Mouse (Mus musculus) hindbrain, embryonic 13.5 days (tissue): ENCODE measurements around the gene Prickle2. TPM values are rescaled to one million over a fixed set of nuclear protein-coding genes. Genes with fewer than 3 reads are reported as not detected.

Source experiments
- ATAC-seq: fragments of 200-750 bp; cut with Nextera tagmentation; 2 replicates; pipeline ENCODE4 v1.8.0; 2017; ENCODE audit warnings: moderate TSS enrichment; ENCODE audit not compliant: low FRiP score
- H3K27ac ChIP-seq: fragments of 300-500 bp; sonication (generic); 2 replicates; pipeline ENCODE4 v1.5.1; 2015; ENCODE audit warnings: inconsistent platforms, mild to moderate bottlenecking, moderate library complexity
- H3K27me3 ChIP-seq: fragments of 300-500 bp; sonication (generic); 2 replicates; pipeline ENCODE4 v1.6.1; 2015; ENCODE audit warnings: mild to moderate bottlenecking, inconsistent platforms
- H3K36me3 ChIP-seq: fragments of 300-500 bp; sonication (generic); 2 replicates; pipeline ENCODE4 v1.6.1; 2015; ENCODE audit warnings: mild to moderate bottlenecking, inconsistent platforms
- H3K4me1 ChIP-seq: fragments of 300-500 bp; sonication (generic); replicated peaks from 2 replicates; pipeline ENCODE4 v1.6.1; 2015; ENCODE audit warnings: inconsistent platforms
- H3K4me2 ChIP-seq: fragments of 300-500 bp; sonication (generic); 2 replicates; pipeline ENCODE4 v1.6.1; 2015; ENCODE audit warnings: inconsistent platforms, mild to moderate bottlenecking, moderate library complexity
- H3K4me3 ChIP-seq: fragments of 300-500 bp; sonication (generic); 2 replicates; pipeline ENCODE4 v1.5.1; 2015; ENCODE audit warnings: mild to moderate bottlenecking, inconsistent platforms
- H3K9ac ChIP-seq: fragments of 300-500 bp; sonication (generic); 2 replicates; pipeline ENCODE4 v1.6.1; 2015; ENCODE audit warnings: mild to moderate bottlenecking, inconsistent platforms
- H3K9me3 ChIP-seq: fragments of 300-500 bp; sonication (generic); 2 replicates; pipeline ENCODE4 v1.6.1; 2016; ENCODE audit warnings: inconsistent platforms
- WGBS: fragments of 180-500 bp; shearing (Covaris S2); methylation state at CpG from one replicate; pipeline ENCODE4 v1.1.7; 2015; 5-methylcytosine and 5-hydroxymethylcytosine counted together
- polyA plus RNA-seq: library from polyadenylated mRNA; unstranded; fragments of >200 nt; fragmentation: Nextera tagmentation; extraction: Ambion mirVana; gene quantifications from 2 replicates; pipeline ENCODE4 v1.2.1, GENCODE M21; 2015

The Prickle2 gene
- polyA plus RNA-seq, 1 experiment from 2014 or later: 14.3 TPM

DNA sequence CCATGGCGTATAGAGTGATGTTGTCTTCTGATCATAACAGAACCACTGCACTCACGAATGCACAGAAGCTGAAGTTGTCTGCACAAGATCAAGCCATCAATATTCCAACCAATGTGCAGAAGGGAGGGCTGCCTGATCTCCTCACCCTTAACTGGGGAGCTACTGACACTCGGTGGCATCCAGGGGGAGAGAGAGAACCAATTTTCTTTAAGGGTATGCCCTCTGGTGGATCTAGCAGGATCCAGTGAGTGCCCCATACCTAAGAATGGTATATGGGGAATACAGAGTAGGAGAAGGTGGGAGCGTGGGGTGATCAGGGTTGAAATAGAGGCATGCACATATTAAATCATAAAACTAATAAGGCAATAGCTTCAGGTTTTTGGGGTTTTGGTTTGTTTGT is 2.2 kb upstream of the Prickle2 start:
- Histone ChIP-seq H3K4me2 (no peak overlapping the region), H3K36me3 (no peaks in the 10 kb centered on the region), H3K9ac (no peak overlapping the region), H3K27me3 (no peaks in the 10 kb centered on the region), H3K4me1 (peaks cover 34% of the 10 kb centered on the region), H3K4me3 (no peak overlapping the region), H3K9me3 (0 out of 2 replicates have a peak, but pooled peaks cover 4% of the 10 kb centered on the region), H3K27ac (no peak overlapping the region)
- WGBS: 63% methylated on average over 4 of the region's 4 CpGs
- ATAC-seq: no peak

DNA sequence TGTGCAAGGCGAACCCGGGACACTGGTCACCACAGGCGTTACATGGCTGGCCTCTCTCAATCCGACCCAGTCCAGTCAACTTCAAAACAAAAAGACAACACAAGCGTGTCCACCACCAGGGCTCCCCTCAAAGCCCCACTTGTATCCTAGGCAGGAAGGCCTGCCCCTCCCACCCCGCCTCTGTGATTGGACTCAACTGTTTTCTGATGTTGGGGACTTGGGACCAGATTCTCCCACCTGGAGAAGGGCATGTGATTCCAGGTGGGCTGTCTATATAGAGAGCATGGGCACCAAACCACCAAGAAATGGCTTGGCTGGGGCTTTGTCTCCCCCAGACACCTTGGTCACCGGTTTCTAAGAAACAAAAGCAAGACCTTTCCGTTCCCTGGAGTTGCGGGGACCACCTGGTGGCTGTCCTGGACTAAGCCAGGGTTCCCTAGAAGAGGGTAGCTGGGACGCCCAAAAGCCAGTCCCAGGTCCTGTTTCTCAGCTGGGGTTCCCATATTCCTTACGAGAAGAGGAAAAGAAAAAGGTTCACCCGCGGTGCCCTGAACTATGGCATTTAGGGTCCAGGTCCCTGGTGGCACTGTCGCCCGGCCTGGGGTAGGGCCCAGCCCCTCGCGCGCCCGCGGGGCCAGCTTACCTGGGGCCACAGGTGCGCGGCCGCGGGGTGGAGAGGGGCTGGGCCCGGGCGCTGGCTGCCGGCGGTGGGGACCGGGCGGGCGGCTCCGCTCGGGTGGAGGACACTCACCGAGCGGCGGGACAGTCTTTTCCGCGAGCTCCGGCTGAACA is 406 bp downstream of the Prickle2 start:
- H3K27me3 ChIP-seq: no peaks in the 10 kb centered on the region
- WGBS: 1% methylated on average over 39 of the region's 39 CpGs
- peak overlapping the region; percentile 64 for H3K4me3 ChIP-seq
- ATAC-seq: peak; percentile 58
- H3K9me3 ChIP-seq: no peaks in the 10 kb centered on the region
- peak overlapping the region; percentile 62 for H3K4me2 ChIP-seq
- H3K9ac ChIP-seq: peak overlapping the region; percentile 94
- H3K36me3 ChIP-seq: no peaks in the 10 kb centered on the region
- H3K4me1 ChIP-seq: peaks cover 49% of the 10 kb centered on the region
- peak overlapping the region; percentile 83 for H3K27ac ChIP-seq

GRCm38 (mm10) chr6:92704810-92705209 is 1.1 kb downstream of the Prickle2 start:
- Histone ChIP-seq H3K4me3 (peak overlapping the region; percentile 64), H3K9me3 (no peaks in the 10 kb centered on the region), H3K9ac (peak overlapping the region; percentile 94), H3K4me1 (peaks cover 48% of the 10 kb centered on the region), H3K27me3 (no peaks in the 10 kb centered on the region), H3K4me2 (peak overlapping the region; percentile 62), H3K27ac (peak overlapping the region; percentile 83), H3K36me3 (no peaks in the 10 kb centered on the region)
- WGBS: 21% methylated on average over 9 of the region's 9 CpGs
- peak; percentile 25 for ATAC-seq

DNA sequence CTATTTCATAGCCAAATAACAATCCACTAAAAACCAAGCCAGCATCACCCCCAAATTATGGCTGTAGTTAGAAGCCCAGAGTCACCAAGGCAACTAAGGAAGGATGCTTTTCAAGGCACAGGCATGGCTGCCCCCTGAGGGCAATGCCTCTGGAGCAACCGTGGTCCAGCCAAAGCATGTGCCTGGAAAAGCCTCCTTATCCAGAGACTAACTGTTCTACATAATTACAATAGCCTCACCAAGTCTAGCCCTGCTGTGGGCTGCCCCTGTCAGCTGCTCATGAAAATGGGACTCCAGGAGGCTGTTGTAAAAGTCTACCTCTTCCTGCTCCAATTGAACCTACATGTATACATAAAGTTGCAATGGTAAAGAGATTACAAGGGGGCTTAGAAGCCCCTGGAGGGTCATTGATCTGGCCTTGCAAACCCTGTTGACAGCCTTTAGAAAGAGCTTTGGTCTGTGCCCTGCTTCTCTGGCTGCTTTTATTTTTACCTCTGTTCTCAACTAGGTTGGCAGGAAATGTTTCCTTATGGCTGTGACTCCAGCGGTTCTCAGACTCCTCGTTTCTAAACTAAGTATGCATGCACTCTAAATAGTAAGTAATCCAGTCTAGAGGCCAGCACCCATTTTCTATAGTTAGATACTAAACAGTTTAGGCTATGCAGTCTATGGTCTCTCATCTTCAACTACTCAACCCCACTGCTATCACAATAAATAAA is 6.3 kb downstream of the Prickle2 start:
- Histone ChIP-seq H3K4me3 (no peak overlapping the region), H3K27ac (peak overlapping the region; percentile 52; the same call in 1 of the 2 replicates), H3K9ac (no peak overlapping the region), H3K27me3 (no peaks in the 10 kb centered on the region), H3K4me1 (peaks cover 43% of the 10 kb centered on the region), H3K4me2 (no peak overlapping the region), H3K9me3 (no peaks in the 10 kb centered on the region), H3K36me3 (no peaks in the 10 kb centered on the region)
- no peak for ATAC-seq
- WGBS: 19% methylated on average over 3 of the region's 3 CpGs

GRCm38 (mm10) chr6:92697807-92698206 is 8.1 kb downstream of the Prickle2 start:
- Histone ChIP-seq H3K4me1 (peaks cover 25% of the 10 kb centered on the region), H3K27me3 (no peaks in the 10 kb centered on the region), H3K4me3 (no peak overlapping the region), H3K27ac (no peak overlapping the region), H3K36me3 (no peaks in the 10 kb centered on the region), H3K9ac (no peak overlapping the region), H3K4me2 (no peak overlapping the region), H3K9me3 (no peaks in the 10 kb centered on the region)
- ATAC-seq: no peak
- 34% methylated on average over 5 of the region's 5 CpGs for WGBS

DNA sequence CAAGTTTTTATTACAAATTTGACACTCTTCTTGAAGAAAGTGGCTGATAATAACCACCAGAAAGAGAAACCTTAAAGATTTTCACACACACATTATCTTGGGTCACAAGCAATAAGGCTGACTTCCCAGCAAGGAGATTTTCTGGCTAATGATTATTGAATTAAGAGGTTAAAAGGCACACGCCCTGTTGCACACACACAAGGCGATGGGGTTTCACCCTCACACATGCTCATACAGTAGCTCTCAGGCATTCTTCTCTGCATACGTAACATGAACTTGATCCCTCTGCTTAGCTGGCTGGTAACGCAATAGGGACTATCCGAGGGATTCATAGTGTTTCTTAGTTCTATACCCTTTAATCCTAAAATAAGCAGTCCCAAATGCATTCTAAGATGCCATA is 18.6 kb downstream of the Prickle2 start:
- ATAC-seq: no peak
- Histone ChIP-seq H3K36me3 (no peaks in the 10 kb centered on the region), H3K4me1 (no peaks in the 10 kb centered on the region), H3K27ac (no peak overlapping the region), H3K4me3 (no peak overlapping the region), H3K9ac (no peak overlapping the region), H3K27me3 (no peaks in the 10 kb centered on the region), H3K4me2 (no peak overlapping the region), H3K9me3 (no peaks in the 10 kb centered on the region)
- WGBS: 73% methylated on average over 5 of the region's 5 CpGs

GRCm38 (mm10) chr6:92674394-92674925 is 31.5 kb downstream of the Prickle2 start:
- Histone ChIP-seq H3K4me2 (no peak overlapping the region), H3K27me3 (no peaks in the 10 kb centered on the region), H3K36me3 (no peaks in the 10 kb centered on the region), H3K9me3 (no peaks in the 10 kb centered on the region), H3K9ac (no peak overlapping the region), H3K4me3 (no peak overlapping the region), H3K27ac (no peak overlapping the region), H3K4me1 (peaks cover 31% of the 10 kb centered on the region)
- ATAC-seq: no peak
- 75% methylated on average over 8 of the region's 8 CpGs for WGBS

DNA sequence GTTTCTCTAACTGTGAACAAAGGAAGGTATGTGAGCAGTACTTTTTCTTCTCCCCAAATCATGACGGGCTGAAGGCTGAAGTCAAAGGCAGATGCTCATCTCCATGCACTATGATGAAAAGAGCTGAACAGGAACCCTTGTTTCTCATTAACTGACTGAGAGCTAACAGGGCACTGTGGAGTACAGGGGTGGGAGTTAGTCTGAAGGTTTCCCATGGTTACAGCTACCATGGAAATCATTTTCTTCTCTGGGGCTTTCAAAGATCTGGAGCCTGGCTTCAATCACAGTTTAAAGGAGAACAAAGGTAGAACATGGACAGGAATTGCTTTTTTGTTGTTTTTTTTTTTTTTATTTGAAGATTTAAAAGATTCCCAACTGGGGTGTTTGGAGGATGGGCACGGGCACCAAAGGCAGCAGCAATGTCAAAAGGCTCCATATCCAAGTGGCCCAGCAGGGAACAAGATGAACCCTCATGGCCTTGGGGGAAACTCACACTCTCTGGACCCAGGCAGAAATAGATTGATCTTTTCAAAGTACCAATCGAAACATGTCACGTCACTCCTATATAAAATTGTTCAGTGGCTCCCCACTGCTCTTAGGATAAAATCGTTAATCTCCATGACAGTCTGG is 35.3 kb downstream of the Prickle2 start:
- WGBS: 38% methylated on average over 5 of the region's 5 CpGs
- H3K4me3 ChIP-seq: no peak overlapping the region
- H3K4me2 ChIP-seq: no peak overlapping the region
- H3K9me3 ChIP-seq: no peaks in the 10 kb centered on the region
- peaks cover 38% of the 10 kb centered on the region for H3K4me1 ChIP-seq
- ATAC-seq: no peak
- no peaks in the 10 kb centered on the region for H3K27me3 ChIP-seq
- no peaks in the 10 kb centered on the region for H3K36me3 ChIP-seq
- no peak overlapping the region; the same call in 1 of the 2 replicates for H3K27ac ChIP-seq
- H3K9ac ChIP-seq: no peak overlapping the region

GRCm38 (mm10) chr6:92669623-92670022 is 36.3 kb downstream of the Prickle2 start:
- no peaks in the 10 kb centered on the region for H3K27me3 ChIP-seq
- H3K4me1 ChIP-seq: peaks cover 47% of the 10 kb centered on the region
- no peak overlapping the region for H3K9ac ChIP-seq
- H3K4me2 ChIP-seq: no peak overlapping the region
- ATAC-seq: no peak
- H3K9me3 ChIP-seq: no peaks in the 10 kb centered on the region
- no peaks in the 10 kb centered on the region for H3K36me3 ChIP-seq
- no peak overlapping the region for H3K27ac ChIP-seq
- WGBS: 89% methylated on average over 3 of the region's 3 CpGs
- H3K4me3 ChIP-seq: no peak overlapping the region

- H3K27me3 ChIP-seq: no peaks in the 10 kb centered on the region
- WGBS: 67% methylated on average over 3 of the region's 3 CpGs
- H3K9ac ChIP-seq: no peak overlapping the region
- no peak overlapping the region for H3K4me3 ChIP-seq
- no peaks in the 10 kb centered on the region for H3K36me3 ChIP-seq
- ATAC-seq: no peak
- no peak overlapping the region for H3K27ac ChIP-seq
- no peak overlapping the region for H3K4me2 ChIP-seq
- H3K4me1 ChIP-seq: peaks cover 65% of the 10 kb centered on the region
- no peaks in the 10 kb centered on the region for H3K9me3 ChIP-seq
Observed at GRCm38 (mm10) chr6:92667544-92667943, 38.4 kb downstream of the Prickle2 start.

DNA sequence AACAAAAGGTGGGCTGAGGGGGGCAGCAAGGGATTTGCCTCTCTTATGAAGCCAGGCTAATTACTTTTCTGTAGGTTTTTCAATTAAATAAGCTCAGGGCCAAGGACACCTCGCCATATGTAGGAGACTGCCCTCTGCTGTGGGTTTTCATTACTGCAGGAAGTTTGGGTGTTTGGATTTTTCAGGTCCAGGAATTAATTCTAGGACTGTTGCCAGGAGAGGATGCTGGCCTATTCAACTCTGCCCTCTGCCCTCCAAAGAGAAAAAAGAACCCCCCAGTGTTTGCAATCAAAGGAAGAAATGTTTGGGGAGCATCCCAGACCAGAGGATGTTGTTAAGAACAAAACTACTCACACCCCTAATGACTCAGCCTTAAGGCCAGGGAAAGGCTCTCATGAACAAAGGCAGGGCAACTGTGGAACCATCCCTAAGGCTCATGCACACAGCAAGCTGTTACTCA is 40.4 kb downstream of the Prickle2 start:
- H3K27ac ChIP-seq: peak overlapping the region; percentile 55
- no peaks in the 10 kb centered on the region for H3K9me3 ChIP-seq
- no peak overlapping the region for H3K4me2 ChIP-seq
- H3K4me1 ChIP-seq: peaks cover 54% of the 10 kb centered on the region
- peak; percentile 21; the same call in 1 of the 2 replicates for ATAC-seq
- WGBS: 3% methylated on average over 1 of the region's 1 CpGs
- H3K9ac ChIP-seq: no peak overlapping the region
- H3K36me3 ChIP-seq: no peaks in the 10 kb centered on the region
- no peak overlapping the region for H3K4me3 ChIP-seq
- H3K27me3 ChIP-seq: no peaks in the 10 kb centered on the region

DNA sequence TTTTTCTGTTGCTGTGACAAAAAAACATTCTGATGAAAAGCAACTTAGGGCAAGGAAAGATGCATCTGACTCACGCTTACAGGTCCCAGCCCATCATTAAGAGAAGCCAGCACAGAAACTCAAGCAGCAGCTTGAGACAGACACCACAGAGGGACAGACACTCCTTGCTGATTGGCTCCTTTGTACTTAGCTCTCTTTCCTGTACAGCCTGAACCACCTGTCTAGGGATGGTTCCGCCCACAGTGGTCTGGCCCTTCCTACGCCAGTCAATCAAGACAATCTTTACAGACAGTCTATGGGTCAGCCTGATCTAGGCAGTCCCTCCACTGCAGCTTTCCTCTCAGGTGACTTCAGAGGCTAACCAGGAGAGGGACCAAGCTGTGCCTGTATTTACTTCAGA is 42.1 kb downstream of the Prickle2 start:
- H3K27me3 ChIP-seq: no peaks in the 10 kb centered on the region
- no peaks in the 10 kb centered on the region for H3K36me3 ChIP-seq
- H3K27ac ChIP-seq: peak overlapping the region; percentile 64
- H3K9ac ChIP-seq: no peak overlapping the region
- H3K4me2 ChIP-seq: no peak overlapping the region
- peaks cover 47% of the 10 kb centered on the region for H3K4me1 ChIP-seq
- no peak overlapping the region for H3K4me3 ChIP-seq
- ATAC-seq: no peak
- H3K9me3 ChIP-seq: no peaks in the 10 kb centered on the region
- WGBS: 89% methylated on average over 3 of the region's 3 CpGs
